Mouse (Mus musculus) A20 (cell line): Measurements from ENCODE around the gene Gbp8.
A peak's percentile ranks its signal among the peaks of the same experiment; 100 is the strongest.

ENCODE experiments used
- DNase-seq: peaks from one replicate; pipeline ENCODE4 v3.0.0-alpha.2; 2011; ENCODE audit warnings: low read depth, low spot score

The Gbp8 gene

DNA sequence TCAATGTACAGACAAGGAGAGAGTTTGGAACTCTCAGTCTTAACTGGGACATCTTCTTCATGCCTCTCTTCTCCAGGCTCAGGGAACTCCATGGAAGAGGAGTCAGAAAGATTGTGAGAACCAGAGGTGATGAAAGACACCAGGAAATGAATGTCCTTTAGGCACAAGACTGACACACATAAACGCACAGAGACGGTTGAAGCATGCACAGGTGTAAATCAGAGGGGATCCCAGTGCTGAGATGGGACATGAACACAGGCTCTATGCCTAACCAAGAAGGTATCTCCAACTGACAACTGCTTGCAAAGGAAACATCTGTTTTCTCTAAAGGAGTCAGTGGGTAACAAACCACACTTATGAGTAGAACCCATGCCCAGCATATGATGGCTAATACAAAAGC lies 79.1 kb downstream of the Gbp8 start:
- no peak for DNase-seq

DNA sequence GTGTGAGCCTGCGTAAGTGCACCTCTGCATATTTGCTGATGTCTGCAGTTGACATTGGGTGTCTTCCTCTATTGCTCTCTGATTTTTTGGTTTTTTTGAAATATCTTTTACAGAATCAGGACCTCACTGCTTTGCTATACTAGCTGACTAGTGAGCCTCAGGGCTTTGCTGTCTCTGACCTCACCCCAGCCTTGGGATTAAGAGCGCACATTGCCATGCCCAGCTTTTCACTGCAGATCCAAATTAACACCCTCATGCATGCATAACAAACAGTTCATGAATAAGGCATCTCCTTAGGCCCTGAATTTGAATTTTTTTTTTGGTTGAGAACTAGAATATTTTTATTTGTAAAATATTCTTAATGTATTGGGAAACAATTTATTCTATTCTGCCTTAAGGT lies 84.1 kb downstream of the Gbp8 start:
- no peak for DNase-seq

DNA sequence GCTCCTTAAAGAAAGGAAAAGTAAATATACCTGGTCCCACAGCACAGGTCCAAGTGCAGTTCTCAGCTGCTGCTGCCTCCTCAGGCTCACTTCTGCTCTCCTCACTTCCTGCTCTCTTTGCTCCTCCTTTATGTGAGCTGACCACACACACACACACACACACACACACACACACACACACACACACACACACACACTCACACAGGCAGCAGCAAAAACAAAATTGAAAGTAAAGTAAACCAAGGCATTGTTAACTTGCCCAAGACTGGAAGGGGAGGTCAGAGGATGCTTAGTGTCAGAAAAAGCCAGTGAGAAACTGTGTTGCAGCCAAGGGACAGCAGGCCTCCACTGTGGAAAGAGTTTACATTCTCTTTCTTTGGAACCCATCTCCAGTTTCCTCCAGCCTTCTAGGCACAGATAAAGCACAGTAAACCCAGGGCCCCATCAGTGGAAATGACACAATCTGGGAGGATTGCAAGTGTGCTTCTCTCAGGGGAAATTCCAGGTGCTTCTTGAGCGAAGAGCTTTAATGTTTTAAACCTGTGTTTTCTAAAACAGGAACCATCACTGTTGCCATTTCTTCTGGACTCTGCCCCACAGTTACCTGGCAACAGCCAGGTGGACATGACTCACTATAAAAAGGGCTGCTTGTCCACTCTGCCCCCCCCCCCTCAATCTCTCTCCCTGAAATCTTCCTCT lies 85.7 kb downstream of the Gbp8 start:
- peak; percentile 74 for DNase-seq

DNA sequence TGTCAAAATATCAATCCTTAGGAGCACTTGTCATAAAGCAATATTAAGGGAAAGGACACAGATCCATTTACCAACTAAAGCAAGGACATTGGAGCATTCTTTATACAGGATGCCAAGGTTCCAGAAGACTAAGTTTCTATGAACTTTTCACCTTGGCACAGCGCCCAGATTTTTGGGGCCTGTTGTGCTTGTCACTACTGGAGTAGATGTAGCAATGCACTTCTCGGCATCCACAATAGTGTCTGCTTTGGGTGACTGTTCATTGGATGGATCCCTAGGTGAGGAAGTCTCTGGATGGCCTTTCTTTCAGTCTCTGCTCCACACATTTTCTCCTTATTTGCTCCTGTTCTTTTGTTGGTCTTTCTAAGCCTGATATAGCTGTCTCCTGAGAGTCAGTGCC lies 107.0 kb downstream of the Gbp8 start:
- no peak for DNase-seq

DNA sequence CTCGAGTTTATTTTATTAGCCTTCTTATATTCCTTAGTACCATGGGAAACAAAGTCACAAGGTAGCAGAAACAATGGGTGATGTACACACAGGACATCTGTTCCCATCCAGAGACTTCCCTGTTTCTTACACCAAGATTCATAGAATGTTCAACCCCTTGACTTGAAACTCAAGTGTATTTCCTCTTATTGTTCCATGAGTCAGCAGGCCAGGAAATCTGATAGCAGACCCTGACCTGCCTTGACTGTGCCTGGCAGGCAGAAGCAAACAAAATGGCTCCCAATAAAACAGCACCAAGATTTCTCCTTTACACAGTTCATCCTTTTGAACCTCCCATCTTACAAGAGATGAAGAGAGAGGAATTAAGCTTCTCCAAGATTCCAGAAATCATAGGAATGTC lies 126.8 kb downstream of the Gbp8 start:
- DNase-seq = no peak

DNA sequence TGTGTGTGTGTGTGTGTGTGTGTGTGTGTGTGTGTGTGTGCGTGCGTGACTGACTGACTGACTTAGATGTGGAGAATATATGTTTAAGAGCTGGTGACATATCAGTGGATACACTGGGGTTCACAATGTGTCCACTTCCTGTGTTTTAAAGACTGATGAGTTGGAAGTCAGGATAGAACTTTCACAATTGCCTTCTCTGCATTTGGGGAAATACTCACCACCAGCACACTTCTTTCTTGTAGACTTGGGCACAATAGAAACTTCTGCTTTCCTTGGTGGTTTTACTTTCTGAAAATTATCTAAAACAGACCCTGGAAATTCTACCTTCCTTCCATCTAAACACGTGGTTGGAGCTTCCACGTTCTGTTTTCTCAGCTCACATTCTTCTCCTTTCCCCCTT lies 127.8 kb downstream of the Gbp8 start:
- DNase-seq = no peak

DNA sequence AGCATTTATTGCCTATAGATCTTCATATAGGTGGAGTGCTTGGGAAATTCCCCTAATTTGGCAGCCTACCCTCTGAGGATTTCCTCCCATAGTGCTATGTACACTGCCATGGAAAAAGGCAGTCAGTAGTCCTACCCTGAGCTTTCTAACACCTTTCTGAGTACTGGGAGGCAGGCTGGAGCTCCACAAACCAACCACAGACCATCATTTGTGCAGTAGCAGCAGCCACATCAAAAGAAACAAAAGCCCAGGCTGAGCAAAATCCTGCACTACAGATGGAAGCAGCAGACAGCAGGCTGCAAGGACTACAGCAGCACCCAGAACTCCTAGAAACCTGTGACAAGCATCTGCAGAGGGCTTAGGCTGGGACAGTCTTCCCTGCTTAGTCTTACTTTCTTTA lies 129.0 kb downstream of the Gbp8 start:
- no peak for DNase-seq

DNA sequence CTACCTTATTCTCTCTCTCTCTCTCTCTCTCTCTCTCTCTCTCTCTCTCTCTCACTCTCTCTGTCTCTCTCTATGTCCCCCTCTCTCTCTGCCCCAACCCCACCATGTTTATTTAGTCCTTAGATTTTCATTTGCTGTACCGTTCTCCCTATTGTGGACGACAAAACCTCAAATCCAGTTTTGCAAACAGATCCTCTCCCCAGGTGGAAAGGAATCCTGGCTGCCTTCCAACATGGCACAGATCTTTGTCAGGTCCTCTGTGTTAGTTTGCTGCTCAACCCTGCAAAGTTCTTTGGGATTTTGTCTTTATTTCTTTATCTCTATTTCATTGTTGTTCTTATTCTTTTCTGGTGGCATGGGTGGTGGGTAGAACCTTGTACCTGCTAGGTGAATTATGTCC lies 149.9 kb downstream of the Gbp8 start:
- DNase-seq = no peak

DNA sequence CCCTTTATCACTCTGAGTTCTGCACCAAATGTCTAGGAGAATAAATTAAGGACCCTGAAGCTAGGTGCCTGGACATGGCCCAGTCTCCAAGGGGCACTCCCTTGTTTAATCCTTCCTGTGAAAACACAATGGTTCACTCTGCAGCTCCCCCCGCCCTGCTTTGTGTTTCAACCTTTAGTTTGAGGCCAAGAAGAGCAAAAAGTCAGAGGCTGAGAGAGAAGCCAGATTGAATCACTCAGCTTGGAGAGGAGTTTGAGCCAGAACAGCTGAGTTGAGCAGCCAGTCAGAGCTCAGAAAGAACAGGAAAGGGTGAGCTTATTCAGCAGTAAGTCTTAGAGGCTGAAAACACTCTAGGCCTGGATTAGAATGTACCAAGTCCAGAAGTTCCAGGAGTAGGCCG lies 151.3 kb downstream of the Gbp8 start:
- no peak for DNase-seq

DNA sequence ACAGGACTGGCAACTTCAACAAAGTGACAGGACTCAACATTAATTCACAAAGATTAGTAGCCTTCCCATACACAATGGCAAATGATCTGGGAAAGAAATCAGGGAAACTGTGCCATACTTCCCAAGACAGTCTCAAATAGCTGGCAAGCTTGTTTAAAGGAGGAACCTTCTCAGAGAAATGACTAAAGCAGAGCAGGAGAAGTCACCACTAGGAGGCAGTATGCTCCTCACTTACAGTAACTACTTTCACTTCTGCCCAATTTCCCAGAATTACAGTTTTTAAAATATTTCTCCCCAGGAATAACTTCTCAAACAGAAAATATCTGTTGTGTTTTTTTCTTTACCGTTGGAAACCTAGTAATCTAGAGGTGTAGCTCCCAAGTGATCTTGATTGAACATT lies 152.6 kb downstream of the Gbp8 start:
- peak; percentile 75 for DNase-seq

DNA sequence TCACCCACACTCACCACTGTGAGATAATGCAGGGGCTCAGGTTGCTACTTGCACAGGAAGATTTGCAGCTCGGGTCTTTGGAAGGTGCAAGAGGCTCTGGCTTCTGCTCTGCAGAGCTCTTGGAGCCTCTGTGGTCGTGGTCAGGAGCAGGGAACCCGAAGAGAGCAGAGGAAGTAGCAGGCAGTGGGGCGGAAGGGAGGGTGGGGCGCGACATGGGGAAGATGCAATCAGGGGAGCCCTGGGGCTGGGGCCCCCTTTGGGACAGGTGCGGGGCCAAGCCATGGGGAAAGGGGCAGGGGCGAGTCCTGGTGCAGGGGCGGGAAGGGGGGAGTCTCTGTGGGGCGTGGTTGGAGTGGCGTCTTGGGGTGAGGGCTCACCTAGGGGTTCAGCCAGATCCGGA lies 156.8 kb downstream of the Gbp8 start, which contains the start of gene Abcg3:
Gene Abcg3, minus strand, starts transcription at position 184 of the 400 bp plus-strand sequence.
- peak; percentile 7 for DNase-seq

DNA sequence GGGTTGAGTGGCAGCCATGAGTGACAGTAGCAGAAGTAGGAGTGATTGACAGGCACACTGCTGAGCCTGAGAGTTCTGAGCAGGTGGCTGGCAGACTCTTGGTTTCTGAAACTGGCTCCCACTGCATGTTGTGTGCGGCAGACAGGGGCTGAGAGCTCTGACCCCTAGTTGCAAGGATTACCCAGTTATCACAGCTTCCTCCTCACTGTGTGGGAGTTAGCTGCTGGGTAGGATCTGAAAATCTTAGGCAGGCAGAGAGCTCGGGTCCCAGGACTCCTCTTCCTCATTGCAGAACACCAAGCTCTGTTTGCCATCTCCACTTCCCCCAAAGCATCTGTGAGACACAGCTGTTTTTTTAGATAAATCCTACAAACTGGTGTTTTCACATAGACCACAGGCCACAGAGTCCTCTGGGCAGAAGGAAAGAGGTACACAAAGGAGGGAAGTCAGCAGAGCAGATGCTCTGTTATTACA lies 160.3 kb downstream of the Gbp8 start:
- peak; percentile 40 for DNase-seq
